Mouse (Mus musculus) forebrain, postnatal 0 days (tissue): Measurements from ENCODE around the gene Phf20. TPM values are rescaled to one million over a fixed set of nuclear protein-coding genes. Genes with fewer than 3 reads are reported as not detected.

Experiments used
- ATAC-seq: fragments of 200-750 bp; cut with Nextera tagmentation; 2 replicates; pipeline ENCODE4 v1.8.0; 2017; ENCODE audit warnings: mild to moderate bottlenecking, moderate library complexity
- DNase-seq: peaks from one replicate; pipeline ENCODE4 v3.0.0-alpha.2; 2015
- H3K27ac ChIP-seq: fragments of 300-500 bp; sonication (generic); 2 replicates; pipeline ENCODE4 v1.5.1; 2014; ENCODE audit warnings: low read depth, mild to moderate bottlenecking, antibody characterized with exemption, low read length, moderate library complexity, mixed read lengths
- H3K27me3 ChIP-seq: fragments of 300-500 bp; sonication (generic); 2 replicates; pipeline ENCODE4 v1.6.1; 2014; ENCODE audit warnings: mild to moderate bottlenecking, low read length, mixed read lengths; ENCODE audit not compliant: insufficient read depth
- H3K36me3 ChIP-seq: fragments of 300-500 bp; sonication (generic); 2 replicates; pipeline ENCODE4 v1.6.1; 2014; ENCODE audit warnings: mild to moderate bottlenecking, moderate library complexity; ENCODE audit not compliant: insufficient read depth
- H3K4me1 ChIP-seq: fragments of 300-500 bp; sonication (generic); 2 replicates; pipeline ENCODE4 v1.6.1; 2014; ENCODE audit warnings: antibody characterized with exemption; ENCODE audit not compliant: insufficient read depth
- H3K4me2 ChIP-seq: fragments of 300-500 bp; sonication (generic); 2 replicates; pipeline ENCODE4 v1.6.1; 2014; ENCODE audit warnings: low read depth, mild to moderate bottlenecking, moderate library complexity
- H3K4me3 ChIP-seq: fragments of 300-500 bp; sonication (generic); 2 replicates; pipeline ENCODE4 v1.5.1; 2014; ENCODE audit warnings: low read depth, low read length, mixed read lengths
- H3K9ac ChIP-seq: fragments of 300-500 bp; sonication (generic); 2 replicates; pipeline ENCODE4 v1.6.1; 2014; ENCODE audit warnings: mild to moderate bottlenecking
- H3K9me3 ChIP-seq: fragments of 300-500 bp; sonication (generic); 2 replicates; pipeline ENCODE4 v1.6.1; 2016; ENCODE audit warnings: low read length
- CTCF ChIP-seq: sonication (generic); IDR thresholded peaks from 2 replicates; pipeline ENCODE4 v1.5.1; 2016; ENCODE audit warnings: antibody characterized with exemption, control low read depth, low read depth
- WGBS: fragments of 180-500 bp; shearing (Covaris S2); extraction: QIAGEN DNeasy Blood & Tissue Kit; methylation state at CpG from one replicate; pipeline ENCODE4 v1.1.7; 2014; 5-methylcytosine and 5-hydroxymethylcytosine counted together
- polyA plus RNA-seq: library from polyadenylated mRNA; unstranded; fragments of >200 nt; fragmentation: Nextera tagmentation; extraction: Ambion mirVana; gene quantifications from 2 replicates; pipeline ENCODE4 v1.2.1, GENCODE M21; 2015
- total RNA-seq: library from RNA; depleted of rRNA; stranded (reverse); fragments of >200 nt; gene quantifications from 2 replicates; pipeline ENCODE4 v1.2.3, GENCODE M21; 2014

Gene Phf20
- total and polyA plus RNA-seq, 2 experiments from 2014 or later: 57.1 to 148 TPM

- Histone ChIP-seq H3K36me3 (no peaks in the 10 kb centered on the region), H3K9ac (no peak overlapping the region), H3K4me1 (no peaks in the 10 kb centered on the region), H3K4me2 (no peak overlapping the region), H3K27me3 (no peaks in the 10 kb centered on the region), H3K9me3 (no peaks in the 10 kb centered on the region), H3K4me3 (no peak overlapping the region), H3K27ac (no peak overlapping the region)
- DNase-seq: no peak
- TF ChIP-seq CTCF: no peak
- no peak for ATAC-seq
- 56% methylated on average over 5 of the region's 5 CpGs for WGBS
Observed at GRCm38 (mm10) chr2:156324681-156325080, 128.4 kb downstream of the Phf20 start.

GRCm38 (mm10) chr2:156330681-156331080, 134.4 kb downstream of the Phf20 start:
- ATAC-seq (no peak), DNase-seq (no peak)
- no peaks in the 10 kb centered on the region for H3K36me3 ChIP-seq
- no peak overlapping the region for H3K27ac ChIP-seq
- no peaks in the 10 kb centered on the region for H3K27me3 ChIP-seq
- no peaks in the 10 kb centered on the region for H3K9me3 ChIP-seq
- H3K4me2 ChIP-seq: no peak overlapping the region
- H3K9ac ChIP-seq: no peak overlapping the region
- TF ChIP-seq CTCF: no peak
- no peaks in the 10 kb centered on the region for H3K4me1 ChIP-seq
- WGBS: 90% methylated on average over 1 of the region's 1 CpGs
- H3K4me3 ChIP-seq: no peak overlapping the region

DNA sequence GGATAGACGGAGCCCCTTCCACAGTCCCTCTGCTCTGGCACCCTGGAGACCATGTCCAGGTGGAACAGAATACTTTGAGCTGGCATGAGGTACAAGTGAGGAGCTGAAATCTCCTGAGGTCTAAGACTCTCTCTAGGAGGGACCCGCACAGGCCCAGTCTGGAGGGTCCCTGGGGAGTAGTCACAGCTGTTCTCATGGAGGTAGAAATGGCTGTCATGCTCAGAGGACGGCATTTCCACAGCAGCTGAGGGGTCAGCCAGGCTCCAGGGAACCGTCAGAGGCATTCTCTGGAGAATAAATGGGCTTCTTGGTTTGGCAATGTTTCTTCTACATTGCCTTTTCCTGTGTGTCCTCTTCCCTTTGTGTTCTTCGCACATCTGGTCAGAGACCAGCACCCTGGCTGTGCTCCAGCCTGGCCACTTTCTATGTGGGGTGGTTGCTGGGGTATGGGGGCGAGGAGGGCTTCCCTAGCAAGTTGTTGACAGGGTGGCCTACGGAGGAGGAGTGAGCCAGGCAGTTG, 135.2 kb downstream of the Phf20 start:
- Histone ChIP-seq H3K4me2 (no peak overlapping the region), H3K9me3 (no peaks in the 10 kb centered on the region), H3K4me1 (no peaks in the 10 kb centered on the region), H3K9ac (no peak overlapping the region), H3K4me3 (no peak overlapping the region), H3K27ac (no peak overlapping the region), H3K36me3 (no peaks in the 10 kb centered on the region), H3K27me3 (no peaks in the 10 kb centered on the region)
- WGBS: 84% methylated on average over 7 of the region's 7 CpGs
- ATAC-seq (no peak), DNase-seq (no peak)
- TF ChIP-seq CTCF: no peak

GRCm38 (mm10) chr2:156340078-156340477, 143.8 kb downstream of the Phf20 start:
- Histone ChIP-seq H3K4me2 (no peak overlapping the region), H3K27ac (no peak overlapping the region), H3K9me3 (no peaks in the 10 kb centered on the region), H3K4me3 (no peak overlapping the region), H3K27me3 (no peaks in the 10 kb centered on the region), H3K36me3 (no peaks in the 10 kb centered on the region), H3K9ac (no peak overlapping the region), H3K4me1 (no peaks in the 10 kb centered on the region)
- no peak for TF ChIP-seq CTCF
- WGBS: 91% methylated on average over 4 of the region's 4 CpGs
- ATAC-seq (no peak), DNase-seq (no peak)

DNA sequence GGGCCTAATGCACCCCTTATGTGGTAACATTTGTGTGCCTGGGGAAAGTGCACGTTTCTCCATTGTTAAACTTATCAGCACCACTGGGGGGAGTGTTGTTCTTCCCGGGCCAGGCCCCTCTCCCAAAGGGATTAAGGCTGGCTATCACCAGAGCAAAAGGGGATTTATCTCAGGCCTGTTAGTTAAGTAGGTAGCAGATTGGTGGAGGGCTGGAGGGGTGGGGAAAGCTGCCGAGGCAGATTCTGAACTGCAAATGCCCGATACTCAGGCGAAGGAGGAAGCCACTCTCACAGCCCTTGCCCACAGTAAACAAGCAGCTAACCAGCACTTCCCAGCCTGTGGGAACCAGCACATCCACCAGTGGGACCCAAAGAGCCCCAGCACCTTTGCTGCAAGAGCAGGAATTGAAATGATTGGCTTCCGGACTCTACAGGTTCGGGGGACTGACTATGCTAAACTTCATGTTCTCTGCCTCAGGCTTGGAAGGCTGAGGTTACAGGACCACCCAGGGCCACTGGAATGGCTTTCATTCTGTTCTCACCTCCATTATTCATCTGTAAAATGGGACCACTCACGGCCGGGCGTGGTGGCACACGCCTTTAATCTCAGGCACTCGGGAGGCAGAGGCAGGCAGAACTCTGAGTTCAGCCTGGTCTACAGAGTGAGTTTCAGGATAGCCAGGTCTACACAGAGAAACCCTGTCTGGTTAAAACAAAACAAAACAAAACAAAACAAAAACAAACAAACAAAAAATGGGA, 148.7 kb downstream of the Phf20 start:
- no peaks in the 10 kb centered on the region for H3K27me3 ChIP-seq
- DNase-seq: peak; percentile 20
- peak; percentile 38; the same call in 1 of the 2 replicates for ATAC-seq

GRCm38 (mm10) chr2:156348812-156349211, 152.5 kb downstream of the Phf20 start:
- no peak overlapping the region for H3K27ac ChIP-seq
- no peak overlapping the region for H3K4me3 ChIP-seq
- no peaks in the 10 kb centered on the region for H3K27me3 ChIP-seq
- DNase-seq (no peak), ATAC-seq (no peak)
- no peaks in the 10 kb centered on the region for H3K36me3 ChIP-seq
- no peak overlapping the region for H3K9ac ChIP-seq
- no peak for TF ChIP-seq CTCF
- no peaks in the 10 kb centered on the region for H3K9me3 ChIP-seq
- H3K4me2 ChIP-seq: no peak overlapping the region
- WGBS: 87% methylated on average over 4 of the region's 4 CpGs
- no peaks in the 10 kb centered on the region for H3K4me1 ChIP-seq

More for the DNA sequence above, 148.7 kb downstream of the Phf20 start:
- Histone ChIP-seq H3K4me1 (no peaks in the 10 kb centered on the region), H3K4me3 (no peak overlapping the region), H3K9me3 (no peaks in the 10 kb centered on the region), H3K36me3 (no peaks in the 10 kb centered on the region), H3K4me2 (no peak overlapping the region), H3K27ac (no peak overlapping the region), H3K9ac (no peak overlapping the region)
- 53% methylated on average over 12 of the region's 12 CpGs for WGBS
- peak; percentile 45 for TF ChIP-seq CTCF

GRCm38 (mm10) chr2:156349286-156349848, 153.1 kb downstream of the Phf20 start:
- ATAC-seq (peak; percentile 36; the same call in 1 of the 2 replicates), DNase-seq (no peak)
- H3K4me3 ChIP-seq: no peak overlapping the region
- H3K4me2 ChIP-seq: no peak overlapping the region
- H3K27me3 ChIP-seq: no peaks in the 10 kb centered on the region
- no peak overlapping the region for H3K9ac ChIP-seq
- 74% methylated on average over 4 of the region's 4 CpGs for WGBS
- no peaks in the 10 kb centered on the region for H3K4me1 ChIP-seq
- H3K27ac ChIP-seq: no peak overlapping the region
- no peaks in the 10 kb centered on the region for H3K9me3 ChIP-seq
- no peak for TF ChIP-seq CTCF
- H3K36me3 ChIP-seq: no peaks in the 10 kb centered on the region
